Mouse (Mus musculus) stomach, embryonic 15.5 days (tissue): ENCODE results near the gene Mkln1. TPM values are rescaled to one million over a fixed set of nuclear protein-coding genes. Genes with fewer than 3 reads are reported as not detected.
A peak's percentile ranks its signal among the peaks of the same experiment; 100 is the strongest.

Experiments
- ATAC-seq: fragments of 200-750 bp; cut with Nextera tagmentation; 2 replicates; pipeline ENCODE4 v1.8.0; 2017; ENCODE audit warnings: low read depth, moderate number of reproducible peaks, moderate TSS enrichment; ENCODE audit not compliant: insufficient read depth, low FRiP score
- H3K27ac ChIP-seq: fragments of 300-500 bp; sonication (generic); 2 replicates; pipeline ENCODE4 v1.5.1; 2015; ENCODE audit warnings: mild to moderate bottlenecking, inconsistent platforms
- H3K27me3 ChIP-seq: fragments of 300-500 bp; sonication (generic); replicated peaks from 2 replicates; pipeline ENCODE4 v1.6.1; 2015; ENCODE audit warnings: inconsistent platforms
- H3K36me3 ChIP-seq: fragments of 300-500 bp; sonication (generic); 2 replicates; pipeline ENCODE4 v1.6.1; 2015; ENCODE audit warnings: inconsistent platforms
- H3K4me1 ChIP-seq: fragments of 300-500 bp; sonication (generic); 2 replicates; pipeline ENCODE4 v1.6.1; 2015; ENCODE audit warnings: inconsistent platforms
- H3K4me2 ChIP-seq: fragments of 300-500 bp; sonication (generic); 2 replicates; pipeline ENCODE4 v1.6.1; 2015; ENCODE audit warnings: mild to moderate bottlenecking, inconsistent platforms
- H3K4me3 ChIP-seq: fragments of 300-500 bp; sonication (generic); replicated peaks from 2 replicates; pipeline ENCODE4 v1.5.1; 2015; ENCODE audit warnings: inconsistent platforms
- H3K9ac ChIP-seq: fragments of 300-500 bp; sonication (generic); 2 replicates; pipeline ENCODE4 v1.6.1; 2015; ENCODE audit warnings: inconsistent platforms
- H3K9me3 ChIP-seq: fragments of 300-500 bp; sonication (generic); 2 replicates; pipeline ENCODE4 v1.6.1; 2016; ENCODE audit warnings: inconsistent platforms
- WGBS: fragments of 180-500 bp; shearing (Covaris S2); methylation state at CpG from one replicate; pipeline ENCODE4 v1.1.7; 2015; 5-methylcytosine and 5-hydroxymethylcytosine counted together
- polyA plus RNA-seq: library from polyadenylated mRNA; unstranded; fragments of >200 nt; fragmentation: Nextera tagmentation; extraction: Ambion mirVana; gene quantifications from 2 replicates; pipeline ENCODE4 v1.2.1, GENCODE M21; 2015

Mkln1 gene
- polyA plus RNA-seq, 1 experiment from 2014 or later, result 165 TPM

GRCm38 (mm10) chr6:31412487-31412886 lies 14.0 kb downstream of the Mkln1 start:
- Histone ChIP-seq H3K9ac (no peak overlapping the region), H3K9me3 (no peaks in the 10 kb centered on the region), H3K36me3 (no peaks in the 10 kb centered on the region), H3K27me3 (no peaks in the 10 kb centered on the region), H3K4me2 (no peak overlapping the region), H3K4me1 (peaks cover 3% of the 10 kb centered on the region; the same call in 1 of the 2 replicates), H3K27ac (no peak overlapping the region), H3K4me3 (no peak overlapping the region)
- ATAC-seq, result peak; percentile 39; the same call in 1 of the 2 replicates

- Histone ChIP-seq H3K9ac (no peak overlapping the region), H3K27me3 (no peaks in the 10 kb centered on the region), H3K27ac (no peak overlapping the region), H3K4me1 (peaks cover 3% of the 10 kb centered on the region; the same call in 1 of the 2 replicates), H3K4me3 (no peak overlapping the region), H3K36me3 (no peaks in the 10 kb centered on the region), H3K4me2 (no peak overlapping the region), H3K9me3 (no peaks in the 10 kb centered on the region)
- ATAC-seq, result no peak
Measured at GRCm38 (mm10) chr6:31413556-31413955, 15.0 kb downstream of the Mkln1 start.

GRCm38 (mm10) chr6:31414303-31414702 lies 15.8 kb downstream of the Mkln1 start:
- Histone ChIP-seq H3K36me3 (no peaks in the 10 kb centered on the region), H3K4me1 (peaks cover 3% of the 10 kb centered on the region; the same call in 1 of the 2 replicates), H3K4me2 (no peak overlapping the region), H3K9me3 (no peaks in the 10 kb centered on the region), H3K27me3 (no peaks in the 10 kb centered on the region), H3K4me3 (no peak overlapping the region), H3K27ac (no peak overlapping the region), H3K9ac (no peak overlapping the region)
- WGBS, result 23% methylated on average over 1 of the region's 1 CpGs
- ATAC-seq, result no peak

GRCm38 (mm10) chr6:31425428-31425827 lies 26.9 kb downstream of the Mkln1 start:
- no peak overlapping the region for H3K9ac ChIP-seq
- H3K27ac ChIP-seq, result no peak overlapping the region
- peaks cover 12% of the 10 kb centered on the region; the same call in 1 of the 2 replicates for H3K36me3 ChIP-seq
- H3K27me3 ChIP-seq, result no peaks in the 10 kb centered on the region
- no peaks in the 10 kb centered on the region for H3K4me1 ChIP-seq
- no peaks in the 10 kb centered on the region for H3K9me3 ChIP-seq
- H3K4me3 ChIP-seq, result no peak overlapping the region
- WGBS, result 81% methylated on average over 3 of the region's 3 CpGs
- no peak for ATAC-seq
- H3K4me2 ChIP-seq, result no peak overlapping the region

DNA sequence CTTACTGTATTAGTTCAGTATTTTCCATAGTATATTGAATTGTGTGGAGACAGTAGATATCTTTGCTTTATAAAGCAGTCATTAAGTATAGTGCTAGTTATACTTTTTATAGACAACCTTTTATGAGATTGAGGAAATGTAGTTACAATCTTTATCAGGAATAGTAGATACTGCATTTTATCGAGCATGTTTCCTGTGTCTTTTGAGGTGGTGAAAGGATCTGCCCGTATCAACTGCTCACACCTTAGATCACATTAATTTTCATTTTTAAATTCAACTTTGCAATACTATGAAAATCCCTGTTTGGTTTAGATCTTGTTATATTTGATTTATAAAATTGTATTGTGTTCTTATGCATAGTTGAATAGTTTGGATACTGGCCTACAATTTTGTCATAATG lies 38.7 kb downstream of the Mkln1 start:
- H3K4me1 ChIP-seq, result no peaks in the 10 kb centered on the region
- H3K9ac ChIP-seq, result no peak overlapping the region
- no peaks in the 10 kb centered on the region for H3K27me3 ChIP-seq
- H3K9me3 ChIP-seq, result no peaks in the 10 kb centered on the region
- no peak overlapping the region for H3K27ac ChIP-seq
- peaks cover 10% of the 10 kb centered on the region; the same call in 1 of the 2 replicates for H3K36me3 ChIP-seq
- H3K4me3 ChIP-seq, result no peak overlapping the region
- ATAC-seq, result no peak
- 77% methylated on average over 2 of the region's 2 CpGs for WGBS
- H3K4me2 ChIP-seq, result no peak overlapping the region

GRCm38 (mm10) chr6:31445258-31445657 lies 46.7 kb downstream of the Mkln1 start:
- Histone ChIP-seq H3K4me3 (no peak overlapping the region), H3K27ac (no peak overlapping the region), H3K27me3 (no peaks in the 10 kb centered on the region), H3K9ac (no peak overlapping the region), H3K36me3 (no peaks in the 10 kb centered on the region; the same call in 1 of the 2 replicates), H3K4me1 (no peaks in the 10 kb centered on the region), H3K9me3 (no peaks in the 10 kb centered on the region), H3K4me2 (no peak overlapping the region)
- no peak for ATAC-seq
- 79% methylated on average over 1 of the region's 1 CpGs for WGBS

- Histone ChIP-seq H3K27ac (no peak overlapping the region), H3K9me3 (no peaks in the 10 kb centered on the region), H3K9ac (no peak overlapping the region), H3K4me1 (no peaks in the 10 kb centered on the region), H3K4me2 (no peak overlapping the region), H3K4me3 (no peak overlapping the region), H3K36me3 (peaks cover 3% of the 10 kb centered on the region; the same call in 1 of the 2 replicates), H3K27me3 (no peaks in the 10 kb centered on the region)
- no peak for ATAC-seq
Measured at GRCm38 (mm10) chr6:31453735-31454134, 55.2 kb downstream of the Mkln1 start.

- H3K27me3 ChIP-seq, result no peaks in the 10 kb centered on the region
- 88% methylated on average over 2 of the region's 2 CpGs for WGBS
- H3K36me3 ChIP-seq, result peaks cover 3% of the 10 kb centered on the region; the same call in 1 of the 2 replicates
- H3K27ac ChIP-seq, result no peak overlapping the region
- ATAC-seq, result no peak
- no peak overlapping the region for H3K4me3 ChIP-seq
- no peaks in the 10 kb centered on the region for H3K9me3 ChIP-seq
- H3K9ac ChIP-seq, result no peak overlapping the region
- H3K4me1 ChIP-seq, result no peaks in the 10 kb centered on the region
- H3K4me2 ChIP-seq, result no peak overlapping the region
Measured at GRCm38 (mm10) chr6:31455376-31455775, 56.8 kb downstream of the Mkln1 start.

DNA sequence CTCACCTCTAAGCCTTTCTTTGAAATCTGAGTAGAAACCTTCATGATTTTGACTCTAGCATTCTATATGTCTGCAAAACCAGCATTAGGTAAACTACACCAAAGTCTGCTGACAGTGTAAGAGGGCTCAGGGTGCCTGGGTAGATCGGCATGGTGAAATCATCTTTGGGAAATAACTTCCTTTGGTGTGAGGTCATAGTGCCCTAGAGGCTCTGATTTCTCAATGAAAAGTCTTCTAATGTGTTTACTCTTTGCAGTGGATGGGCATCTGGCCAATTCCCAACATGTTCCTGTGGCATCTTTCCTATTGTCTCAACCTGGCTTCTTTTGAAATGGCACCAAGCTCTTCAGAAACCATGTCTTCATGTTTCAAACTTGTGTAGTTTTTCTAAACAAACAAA lies 58.5 kb downstream of the Mkln1 start:
- H3K4me1 ChIP-seq, result no peaks in the 10 kb centered on the region
- no peak for ATAC-seq
- H3K27ac ChIP-seq, result no peak overlapping the region
- no peaks in the 10 kb centered on the region for H3K27me3 ChIP-seq
- H3K4me2 ChIP-seq, result no peak overlapping the region
- H3K36me3 ChIP-seq, result peaks cover 3% of the 10 kb centered on the region; the same call in 1 of the 2 replicates
- H3K9ac ChIP-seq, result no peak overlapping the region
- 70% methylated on average over 1 of the region's 1 CpGs for WGBS
- H3K9me3 ChIP-seq, result no peaks in the 10 kb centered on the region
- no peak overlapping the region for H3K4me3 ChIP-seq

GRCm38 (mm10) chr6:31469431-31469830 lies 70.9 kb downstream of the Mkln1 start:
- Histone ChIP-seq H3K27ac (no peak overlapping the region), H3K4me2 (no peak overlapping the region), H3K9ac (no peak overlapping the region), H3K4me3 (no peak overlapping the region), H3K9me3 (no peaks in the 10 kb centered on the region), H3K27me3 (no peaks in the 10 kb centered on the region), H3K36me3 (peaks cover 10% of the 10 kb centered on the region), H3K4me1 (no peaks in the 10 kb centered on the region)
- 94% methylated on average over 6 of the region's 6 CpGs for WGBS
- ATAC-seq, result no peak

GRCm38 (mm10) chr6:31478221-31478620 lies 79.7 kb downstream of the Mkln1 start:
- Histone ChIP-seq H3K9me3 (no peaks in the 10 kb centered on the region), H3K27me3 (no peaks in the 10 kb centered on the region), H3K4me1 (no peaks in the 10 kb centered on the region), H3K36me3 (peaks cover 22% of the 10 kb centered on the region), H3K9ac (no peak overlapping the region), H3K4me3 (no peak overlapping the region), H3K4me2 (no peak overlapping the region), H3K27ac (no peak overlapping the region)
- WGBS, result 77% methylated on average over 4 of the region's 4 CpGs
- no peak for ATAC-seq

GRCm38 (mm10) chr6:31480008-31480407 lies 81.5 kb downstream of the Mkln1 start:
- no peak overlapping the region for H3K9ac ChIP-seq
- no peak overlapping the region for H3K4me3 ChIP-seq
- H3K4me1 ChIP-seq, result no peaks in the 10 kb centered on the region
- no peak for ATAC-seq
- H3K27me3 ChIP-seq, result no peaks in the 10 kb centered on the region
- 84% methylated on average over 4 of the region's 4 CpGs for WGBS
- H3K36me3 ChIP-seq, result peaks cover 14% of the 10 kb centered on the region; the same call in 1 of the 2 replicates
- no peak overlapping the region for H3K27ac ChIP-seq
- H3K4me2 ChIP-seq, result no peak overlapping the region
- no peaks in the 10 kb centered on the region for H3K9me3 ChIP-seq

GRCm38 (mm10) chr6:31486601-31487000 lies 88.1 kb downstream of the Mkln1 start:
- ATAC-seq, result no peak
- H3K9me3 ChIP-seq, result no peaks in the 10 kb centered on the region
- 93% methylated on average over 2 of the region's 2 CpGs for WGBS
- no peak overlapping the region for H3K27ac ChIP-seq
- H3K9ac ChIP-seq, result no peak overlapping the region
- no peak overlapping the region for H3K4me3 ChIP-seq
- H3K27me3 ChIP-seq, result no peaks in the 10 kb centered on the region
- H3K4me1 ChIP-seq, result no peaks in the 10 kb centered on the region
- no peak overlapping the region for H3K4me2 ChIP-seq
- peaks cover 5% of the 10 kb centered on the region; the same call in 1 of the 2 replicates for H3K36me3 ChIP-seq
